Mouse (Mus musculus) G1E (cell line): ENCODE data around the gene Tbc1d5.

Experiments
- CTCF ChIP-seq: IDR thresholded peaks from 2 replicates; pipeline ENCODE4 v1.5.1; 2012; ENCODE audit warnings: low read depth, low read length, inconsistent platforms, mixed read lengths
- POLR2AphosphoS5 ChIP-seq: IDR thresholded peaks from 2 replicates; pipeline ENCODE4 v1.6.1; 2012; ENCODE audit warnings: low read depth, low read length, inconsistent platforms; ENCODE audit not compliant: insufficient replicate concordance

DNA sequence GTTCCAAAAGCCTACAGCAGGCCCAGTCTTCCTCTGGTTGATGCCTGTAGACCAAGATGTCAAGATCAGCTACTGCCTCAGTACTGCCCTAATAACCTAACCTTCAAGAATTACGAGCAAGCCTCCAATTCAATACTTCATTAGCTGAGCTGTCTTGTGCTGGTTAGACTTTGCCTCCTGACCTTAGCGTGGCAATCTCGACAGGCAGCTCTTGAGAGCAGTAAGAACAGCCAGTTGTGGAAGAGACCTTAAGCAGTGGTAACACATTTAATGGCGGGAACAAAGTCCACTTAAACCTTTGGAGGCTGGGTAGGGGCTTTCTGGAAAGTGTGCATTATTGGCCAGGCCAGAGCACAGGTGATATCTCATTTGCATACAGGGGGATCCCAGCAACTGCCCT is 34.2 kb downstream of the Tbc1d5 start:
- TF ChIP-seq CTCF (no peak), POLR2AphosphoS5 (no peak)
